Mouse (Mus musculus) adrenal gland, adult 2 months (tissue): ENCODE data around the gene Kit. TPM values are rescaled to one million over a fixed set of nuclear protein-coding genes. Genes with fewer than 3 reads are reported as not detected.

Source experiments
- DNase-seq: peaks from one replicate; pipeline ENCODE4 v3.0.0; 2021
- long read RNA-seq: library from polyadenylated mRNA; stranded (forward); transcript quantifications from one replicate; pipeline ENCODE4 v2.0.0, GENCODE M21; 2021
- polyA plus RNA-seq: library from polyadenylated mRNA; depleted of rRNA; stranded (reverse); fragments of >200 nt; gene quantifications from 2 replicates; pipeline ENCODE4 v1.2.3, GENCODE M21; 2012; rRNA removed
- total RNA-seq, 2 experiments: library from RNA; stranded (reverse); gene quantifications; 2 replicates each; pipeline ENCODE4 v1.2.3; 2021

Kit gene
- 1 to 10 TPM; 2.2 to 3.8 TPM for total RNA-seq
- 2.4 and 3.0 TPM in 2 replicates for polyA plus RNA-seq
- long read RNA-seq = 0 reads

GRCm38 (mm10) chr5:75574852-75575566, at the start of gene Kit:
TSS of gene Kit (plus strand) at chr5:75574916.
- peak; percentile 79 for DNase-seq

GRCm38 (mm10) chr5:75536156-75536555, 38.6 kb upstream of the Kit start:
- no peak for DNase-seq

GRCm38 (mm10) chr5:75537717-75538116, 37.0 kb upstream of the Kit start:
- no peak for DNase-seq

GRCm38 (mm10) chr5:75538458-75538857, 36.3 kb upstream of the Kit start:
- no peak for DNase-seq

GRCm38 (mm10) chr5:75539098-75539497, 35.6 kb upstream of the Kit start:
- no peak for DNase-seq

GRCm38 (mm10) chr5:75543757-75544156, 31.0 kb upstream of the Kit start:
- no peak for DNase-seq

- no peak for DNase-seq
Observed at GRCm38 (mm10) chr5:75544472-75545264, 30.0 kb upstream of the Kit start.

GRCm38 (mm10) chr5:75545265-75545643, 29.5 kb upstream of the Kit start:
- DNase-seq = no peak

- no peak for DNase-seq
Observed at GRCm38 (mm10) chr5:75553021-75553420, 21.7 kb upstream of the Kit start.

- no peak for DNase-seq
Observed at GRCm38 (mm10) chr5:75557636-75558035, 17.1 kb upstream of the Kit start.

- peak; percentile 86 for DNase-seq
Observed at GRCm38 (mm10) chr5:75559291-75559690, 15.4 kb upstream of the Kit start.

- peak; percentile 59 for DNase-seq
Observed at GRCm38 (mm10) chr5:75561231-75561630, 13.5 kb upstream of the Kit start.

GRCm38 (mm10) chr5:75574151-75574851, 415 bp upstream of the Kit start:
- DNase-seq = no peak

GRCm38 (mm10) chr5:75575567-75576515, 1.1 kb downstream of the Kit start:
- DNase-seq = peak; percentile 68

- DNase-seq = no peak
Observed at GRCm38 (mm10) chr5:75576741-75577140, 2.0 kb downstream of the Kit start.

- no peak for DNase-seq
Observed at GRCm38 (mm10) chr5:75578141-75578540, 3.4 kb downstream of the Kit start.

GRCm38 (mm10) chr5:75579244-75579643, 4.5 kb downstream of the Kit start:
- no peak for DNase-seq

GRCm38 (mm10) chr5:75579646-75580268, 5.0 kb downstream of the Kit start:
- no peak for DNase-seq

GRCm38 (mm10) chr5:75581926-75582325, 7.2 kb downstream of the Kit start:
- no peak for DNase-seq

- no peak for DNase-seq
Observed at GRCm38 (mm10) chr5:75587781-75588180, 13.1 kb downstream of the Kit start.
